Mouse (Mus musculus) gastrocnemius, adult 8-10 months (tissue): ENCODE data around the gene H2-Ob. TPM values are rescaled to one million over a fixed set of nuclear protein-coding genes. Genes with fewer than 3 reads are reported as not detected.

Source experiments
- total RNA-seq, 4 experiments: library from RNA; stranded (reverse); gene quantifications; 2 replicates each; pipeline ENCODE4 v1.2.4; 2022

The H2-Ob gene
- total RNA-seq, 4 experiments from 2014 or later: 0.10 TPM; not detected in 3

Other genes with a start within 250 kb of the H2-Ob start
- gene H2-K1, start 238.6 kb upstream of the H2-Ob start, total RNA-seq: 10 to 100 TPM; 34.2 to 57.8 (median 46.1) TPM
- gene Ring1, start 214.2 kb upstream of the H2-Ob start, total RNA-seq: 10 to 100 TPM in 3 of 4 experiments, 1 to 10 TPM in 1; 9.8 to 15.6 (median 11.7) TPM
- 10 to 100 TPM; 83.6 to 90.2 (median 84.9) TPM for gene H2-Ke6, start 210.8 kb upstream of the H2-Ob start, total RNA-seq
- gene Slc39a7, start 207.2 kb upstream of the H2-Ob start, total RNA-seq: 10 to 100 TPM; 44.2 to 63.5 (median 49.3) TPM
- 10 to 100 TPM; 36.8 to 39.3 (median 38.8) TPM for gene Rxrb, start 207.1 kb upstream of the H2-Ob start, total RNA-seq
- 1 to 10 TPM; 2.5 to 4.8 (median 3.9) TPM for gene Col11a2, start 199.5 kb upstream of the H2-Ob start, total RNA-seq
- gene H2-Oa, start 146.6 kb upstream of the H2-Ob start, total RNA-seq: not detected
- gene H2-DMa, start 119.4 kb upstream of the H2-Ob start, total RNA-seq: 1 to 10 TPM; 3.0 to 4.6 (median 4.0) TPM
- 10 to 100 TPM; 67.9 to 73.8 (median 69.8) TPM for gene Brd2, start 116.3 kb upstream of the H2-Ob start, total RNA-seq
- under 1 TPM in 2 of 4 experiments, not detected in 2; 0.40 to 0.61 TPM for gene H2-DMb2, start 95.6 kb upstream of the H2-Ob start, total RNA-seq
- under 1 TPM in 2 of 4 experiments, not detected in 2; 0.19 to 0.81 TPM for gene H2-DMb1, start 85.8 kb upstream of the H2-Ob start, total RNA-seq
- 1 to 10 TPM in 3 of 4 experiments, under 1 TPM in 1; 0.82 to 1.3 (median 1.2) TPM for gene Tap1, start 51.4 kb upstream of the H2-Ob start, total RNA-seq
- gene Psmb9, start 51.1 kb upstream of the H2-Ob start, total RNA-seq: 1 to 10 TPM; 1.4 to 2.1 (median 1.7) TPM
- gene Psmb8, start 41.2 kb upstream of the H2-Ob start, total RNA-seq: 1 to 10 TPM; 2.1 to 4.3 (median 3.4) TPM
- 1 to 10 TPM; 5.1 to 7.6 (median 6.7) TPM for gene Tap2, start 35.4 kb upstream of the H2-Ob start, total RNA-seq
- gene H2-Ab1, start 18.8 kb downstream of the H2-Ob start, total RNA-seq: 1 to 10 TPM; 2.3 to 4.7 (median 3.9) TPM
- gene H2-Aa, start 48.9 kb downstream of the H2-Ob start, total RNA-seq: 1 to 10 TPM; 3.1 to 4.1 (median 3.5) TPM
- 1 to 10 TPM; 2.6 to 6.3 (median 3.7) TPM for gene H2-Eb1, start 67.0 kb downstream of the H2-Ob start, total RNA-seq
- gene H2-Eb2, start 86.8 kb downstream of the H2-Ob start, total RNA-seq: not detected
- gene Btnl2, start 115.9 kb downstream of the H2-Ob start, total RNA-seq: under 1 TPM in 2 of 4 experiments, not detected in 2; 0.35 to 0.47 TPM
- gene Btnl1, start 138.2 kb downstream of the H2-Ob start, total RNA-seq: not detected
- gene BC051142, start 159.9 kb downstream of the H2-Ob start, total RNA-seq: not detected
- gene Btnl4, start 238.4 kb downstream of the H2-Ob start, total RNA-seq: not detected